Mouse (Mus musculus): Measurements from ENCODE around the gene Colgalt1.

The Colgalt1 gene

DNA sequence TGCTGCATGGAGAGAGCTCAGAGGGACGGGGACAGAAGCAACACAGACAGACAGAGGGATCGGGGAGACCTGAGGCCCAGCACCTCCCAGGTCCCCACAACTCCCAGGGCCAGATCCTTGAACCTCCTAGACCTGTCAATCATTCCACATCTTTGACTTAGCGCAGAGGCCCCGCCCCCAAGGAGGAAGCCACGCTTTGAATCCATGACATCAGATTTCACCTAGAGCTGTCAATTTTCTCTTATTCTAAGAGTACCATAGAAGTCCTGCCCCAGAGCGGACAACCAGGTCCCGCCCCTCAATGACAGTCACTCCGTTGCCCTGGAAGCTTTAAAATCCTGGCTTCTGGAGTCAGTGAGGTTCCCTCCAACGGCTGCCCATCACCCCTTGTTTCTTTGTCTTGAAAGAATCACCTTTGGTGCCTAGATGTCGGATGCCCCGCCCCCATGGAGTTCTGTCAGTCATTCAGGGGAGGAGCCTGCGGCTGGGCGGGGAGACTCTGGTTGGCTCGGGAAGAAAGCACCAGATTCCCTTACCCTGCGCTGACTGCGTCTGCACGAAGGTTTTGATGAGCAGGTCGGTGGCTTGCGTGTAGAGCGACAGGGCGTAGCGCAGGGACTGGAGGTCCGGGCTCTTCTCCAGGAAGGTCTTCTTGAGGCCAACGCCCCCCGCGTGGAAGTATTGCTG is 23.3 kb downstream of the Colgalt1 start:
- Histone ChIP-seq H3K27me3 (ENCODE audit: insufficient read depth, low read length) (peaks cover 44% of the 10 kb centered on the region), H3K36me3 (ENCODE audit: insufficient read depth, low read length) (peaks cover under 1% of the 10 kb centered on the region; the same call in 1 of the 2 replicates), H3K4me1 (replicated peaks; ENCODE audit: low read depth, low read length) (peaks cover 74% of the 10 kb centered on the region), H3K4me3 (replicated peaks; ENCODE audit: low read length) (peak overlapping the region; percentile 45), H3K9me3 (ENCODE audit: low read length) (no peaks in the 10 kb centered on the region)
- TF ChIP-seq POU5F1 (IDR thresholded peaks at IDR 0.05; ENCODE audit: borderline replicate concordance, low read length) (no peak), CTCF (conservative IDR thresholded peaks at IDR 0.05; ENCODE audit: low read length) (no peak), NANOG (IDR thresholded peaks at IDR 0.05; ENCODE audit: borderline replicate concordance, low read length) (no peak)

DNA sequence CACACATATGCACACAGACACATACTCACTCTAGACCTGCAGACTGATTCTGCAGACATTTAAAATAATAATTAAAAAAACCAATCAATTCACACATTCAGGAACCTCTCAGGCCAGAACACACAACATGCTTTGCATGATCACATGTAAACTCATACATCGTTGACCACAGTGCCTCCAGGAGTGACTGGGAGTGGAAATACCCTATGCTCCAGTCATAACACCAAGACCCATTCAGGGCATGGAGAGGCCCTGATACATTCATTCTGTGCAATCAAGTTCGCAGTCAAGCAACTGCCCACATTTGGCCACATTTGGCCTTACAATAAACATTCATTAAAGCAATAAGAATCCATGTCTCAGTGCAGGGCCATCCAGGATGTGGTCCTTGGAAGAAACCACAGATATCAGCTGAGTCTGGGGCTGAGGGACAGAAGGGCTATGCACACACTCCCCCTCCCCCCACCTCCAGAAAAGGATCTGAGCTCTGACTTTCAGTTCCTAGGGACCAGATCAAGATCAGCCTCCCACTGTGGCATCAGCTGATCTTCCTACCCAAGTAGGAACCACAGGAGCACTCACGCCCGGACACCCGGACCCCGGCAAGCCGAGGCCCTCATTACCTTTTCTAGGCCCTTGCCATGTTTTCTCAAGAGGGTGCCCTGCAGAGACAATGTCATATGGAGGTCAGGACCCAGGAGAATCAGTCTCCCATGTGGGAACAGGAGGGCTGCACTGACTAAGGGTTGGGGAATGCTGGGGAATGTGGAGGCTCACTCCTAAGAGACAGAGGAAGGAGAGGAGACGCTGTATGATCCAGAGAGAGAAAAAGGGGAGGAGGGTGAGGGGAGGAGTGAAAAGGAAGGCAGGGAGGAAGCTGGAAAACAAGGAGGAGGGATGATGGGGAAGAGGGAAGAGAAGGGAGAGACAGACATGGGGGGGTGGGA is 26.6 kb downstream of the Colgalt1 start:
- peaks cover 10% of the 10 kb centered on the region for H3K36me3 ChIP-seq (ENCODE audit: insufficient read depth, low read length)
- H3K27me3 ChIP-seq (ENCODE audit: insufficient read depth, low read length): peaks cover 34% of the 10 kb centered on the region
- H3K9me3 ChIP-seq (ENCODE audit: low read length): no peaks in the 10 kb centered on the region
- no peak overlapping the region for H3K4me3 ChIP-seq (replicated peaks; ENCODE audit: low read length)
- TF ChIP-seq CTCF (conservative IDR thresholded peaks at IDR 0.05; ENCODE audit: low read length) (no peak), NANOG (IDR thresholded peaks at IDR 0.05; ENCODE audit: borderline replicate concordance, low read length) (no peak), POU5F1 (IDR thresholded peaks at IDR 0.05; ENCODE audit: borderline replicate concordance, low read length) (no peak)
- H3K4me1 ChIP-seq (replicated peaks; ENCODE audit: low read depth, low read length): peaks cover 52% of the 10 kb centered on the region

DNA sequence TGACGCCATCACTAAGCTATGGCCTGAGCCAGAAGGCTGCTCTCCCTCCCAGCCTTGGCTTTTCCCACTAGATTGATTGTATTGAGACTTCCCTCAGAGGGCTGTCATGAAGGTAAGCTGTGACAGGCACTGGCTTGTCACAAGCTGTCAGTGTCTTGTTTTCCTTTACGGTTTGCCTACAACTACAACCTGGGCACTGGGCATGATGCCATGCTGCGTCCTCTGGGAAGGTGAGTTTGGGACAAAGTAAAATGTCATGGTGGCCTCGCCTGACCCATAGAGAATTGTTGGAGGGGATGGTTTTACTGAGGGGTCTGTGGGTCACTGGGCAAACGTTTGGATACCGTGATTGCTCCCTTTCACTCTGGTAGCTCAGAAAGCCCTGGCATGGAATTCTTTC is 27.5 kb downstream of the Colgalt1 start:
- Histone ChIP-seq H3K4me1 (replicated peaks; ENCODE audit: low read depth, low read length) (peaks cover 53% of the 10 kb centered on the region), H3K9me3 (ENCODE audit: low read length) (no peaks in the 10 kb centered on the region), H3K36me3 (ENCODE audit: insufficient read depth, low read length) (peaks cover 10% of the 10 kb centered on the region), H3K27me3 (ENCODE audit: insufficient read depth, low read length) (peaks cover 30% of the 10 kb centered on the region), H3K4me3 (replicated peaks; ENCODE audit: low read length) (no peak overlapping the region)
- TF ChIP-seq NANOG (IDR thresholded peaks at IDR 0.05; ENCODE audit: borderline replicate concordance, low read length): no peak
- no peak for TF ChIP-seq POU5F1 (IDR thresholded peaks at IDR 0.05; ENCODE audit: borderline replicate concordance, low read length)
- no peak for TF ChIP-seq CTCF (conservative IDR thresholded peaks at IDR 0.05; ENCODE audit: low read length)

DNA sequence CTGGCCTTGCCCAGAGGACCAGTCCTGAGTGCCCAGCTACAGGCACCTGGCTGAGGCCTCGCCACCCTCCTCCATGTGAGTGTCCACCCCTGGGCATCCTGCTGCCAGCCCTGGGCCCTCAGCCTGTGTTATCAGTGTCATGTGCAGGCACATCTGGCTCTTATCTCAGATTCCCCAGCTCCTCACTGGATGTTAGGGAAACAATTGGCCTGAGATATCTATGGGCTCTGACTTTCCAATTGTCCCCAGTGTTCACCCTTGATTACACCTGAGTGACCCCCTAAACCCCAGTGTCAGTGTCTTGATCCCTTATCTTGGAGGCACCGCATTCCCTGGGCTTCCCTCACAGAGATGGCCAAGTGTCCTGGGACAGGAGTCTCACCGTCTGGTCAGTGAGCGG is 28.5 kb downstream of the Colgalt1 start:
- Histone ChIP-seq H3K9me3 (ENCODE audit: low read length) (no peaks in the 10 kb centered on the region), H3K4me3 (replicated peaks; ENCODE audit: low read length) (no peak overlapping the region), H3K27me3 (ENCODE audit: insufficient read depth, low read length) (peaks cover 23% of the 10 kb centered on the region), H3K36me3 (ENCODE audit: insufficient read depth, low read length) (peaks cover 13% of the 10 kb centered on the region), H3K4me1 (replicated peaks; ENCODE audit: low read depth, low read length) (peaks cover 45% of the 10 kb centered on the region)
- no peak for TF ChIP-seq NANOG (IDR thresholded peaks at IDR 0.05; ENCODE audit: borderline replicate concordance, low read length)
- no peak for TF ChIP-seq POU5F1 (IDR thresholded peaks at IDR 0.05; ENCODE audit: borderline replicate concordance, low read length)
- no peak for TF ChIP-seq CTCF (conservative IDR thresholded peaks at IDR 0.05; ENCODE audit: low read length)

DNA sequence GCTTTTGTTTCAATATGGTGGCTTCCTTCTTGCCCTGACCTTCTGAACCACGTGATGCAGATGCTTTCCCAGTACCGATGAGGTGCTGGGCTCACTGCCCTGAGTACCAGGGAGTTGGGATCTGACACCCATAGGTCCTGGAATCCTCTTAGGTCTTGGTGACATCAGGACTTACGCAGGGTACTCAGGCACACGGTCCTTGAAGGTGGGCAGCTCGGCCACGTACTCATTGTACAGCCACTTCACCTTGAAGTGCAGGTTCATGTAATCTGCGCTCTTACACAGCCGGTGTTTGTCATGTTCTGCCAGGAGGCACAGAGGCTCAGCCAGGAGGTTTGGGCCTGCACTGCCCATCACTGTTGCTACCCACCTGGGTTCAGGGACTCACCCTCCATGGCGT is 34.7 kb downstream of the Colgalt1 start:
- no peak for TF ChIP-seq NANOG (IDR thresholded peaks at IDR 0.05; ENCODE audit: borderline replicate concordance, low read length)
- TF ChIP-seq POU5F1 (IDR thresholded peaks at IDR 0.05; ENCODE audit: borderline replicate concordance, low read length): no peak
- TF ChIP-seq CTCF (conservative IDR thresholded peaks at IDR 0.05; ENCODE audit: low read length): no peak
- Histone ChIP-seq H3K4me3 (replicated peaks; ENCODE audit: low read length) (no peak overlapping the region), H3K36me3 (ENCODE audit: insufficient read depth, low read length) (peaks cover 54% of the 10 kb centered on the region), H3K27me3 (ENCODE audit: insufficient read depth, low read length) (no peaks in the 10 kb centered on the region), H3K9me3 (ENCODE audit: low read length) (no peaks in the 10 kb centered on the region), H3K4me1 (replicated peaks; ENCODE audit: low read depth, low read length) (peaks cover 13% of the 10 kb centered on the region)

DNA sequence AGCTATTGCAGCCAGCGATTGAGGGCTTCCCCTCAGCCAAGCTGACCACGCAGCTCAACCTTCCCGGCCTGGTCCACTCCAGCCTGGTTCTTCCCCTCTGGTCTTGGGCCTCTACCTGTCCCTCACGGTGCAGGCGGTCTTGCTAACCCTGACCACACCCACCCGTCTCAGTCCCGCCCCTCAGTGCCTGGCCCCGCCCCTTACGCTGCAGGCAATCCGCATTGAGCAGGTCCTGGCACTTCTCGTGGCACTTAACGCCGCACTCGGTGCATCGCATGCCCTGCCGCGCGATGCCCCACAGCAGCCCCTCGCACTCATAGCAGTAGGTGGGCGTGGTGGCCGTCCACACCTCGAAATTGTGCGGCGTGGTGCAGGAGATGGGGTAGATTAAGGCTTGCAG is 43.8 kb downstream of the Colgalt1 start:
- peaks cover 49% of the 10 kb centered on the region for H3K27me3 ChIP-seq (ENCODE audit: insufficient read depth, low read length)

DNA sequence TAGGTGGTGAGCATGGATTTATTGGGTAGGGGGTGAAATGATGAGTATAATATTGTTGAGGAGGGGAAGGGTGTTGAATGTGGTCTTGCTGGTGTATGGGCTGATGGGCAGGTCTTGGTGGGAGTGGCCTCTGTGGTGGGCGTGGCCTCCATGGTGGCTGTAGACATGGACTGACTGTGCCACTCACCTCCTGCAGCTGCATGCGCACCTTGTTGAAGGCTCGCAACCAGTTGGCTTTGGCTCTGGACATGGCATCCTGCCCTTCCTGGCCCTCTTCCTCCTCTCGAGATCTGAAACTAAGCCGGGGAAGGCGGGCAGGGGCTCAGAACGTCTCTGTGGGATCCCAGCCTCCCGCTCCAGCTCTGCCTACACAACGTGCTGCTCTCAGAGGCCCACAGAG is 47.0 kb downstream of the Colgalt1 start:
- peaks cover 56% of the 10 kb centered on the region for H3K27me3 ChIP-seq (ENCODE audit: insufficient read depth, low read length)
- H3K9me3 ChIP-seq (ENCODE audit: low read length): no peaks in the 10 kb centered on the region
- H3K4me1 ChIP-seq (replicated peaks; ENCODE audit: low read depth, low read length): peaks cover 51% of the 10 kb centered on the region
- H3K4me3 ChIP-seq (replicated peaks; ENCODE audit: low read length): peak overlapping the region; percentile 46
- peaks cover 36% of the 10 kb centered on the region for H3K36me3 ChIP-seq (ENCODE audit: insufficient read depth, low read length)
- TF ChIP-seq CTCF (conservative IDR thresholded peaks at IDR 0.05; ENCODE audit: low read length) (no peak), NANOG (IDR thresholded peaks at IDR 0.05; ENCODE audit: borderline replicate concordance, low read length) (no peak), POU5F1 (IDR thresholded peaks at IDR 0.05; ENCODE audit: borderline replicate concordance, low read length) (no peak)

More for the DNA sequence above, 43.8 kb downstream of the Colgalt1 start:
- Histone ChIP-seq H3K9me3 (ENCODE audit: low read length) (no peaks in the 10 kb centered on the region), H3K4me3 (replicated peaks; ENCODE audit: low read length) (peak overlapping the region; percentile 59), H3K4me1 (replicated peaks; ENCODE audit: low read depth, low read length) (peaks cover 35% of the 10 kb centered on the region), H3K36me3 (ENCODE audit: insufficient read depth, low read length) (peaks cover 38% of the 10 kb centered on the region)
- TF ChIP-seq POU5F1 (IDR thresholded peaks at IDR 0.05; ENCODE audit: borderline replicate concordance, low read length) (no peak), NANOG (IDR thresholded peaks at IDR 0.05; ENCODE audit: borderline replicate concordance, low read length) (no peak), CTCF (conservative IDR thresholded peaks at IDR 0.05; ENCODE audit: low read length) (no peak)

DNA sequence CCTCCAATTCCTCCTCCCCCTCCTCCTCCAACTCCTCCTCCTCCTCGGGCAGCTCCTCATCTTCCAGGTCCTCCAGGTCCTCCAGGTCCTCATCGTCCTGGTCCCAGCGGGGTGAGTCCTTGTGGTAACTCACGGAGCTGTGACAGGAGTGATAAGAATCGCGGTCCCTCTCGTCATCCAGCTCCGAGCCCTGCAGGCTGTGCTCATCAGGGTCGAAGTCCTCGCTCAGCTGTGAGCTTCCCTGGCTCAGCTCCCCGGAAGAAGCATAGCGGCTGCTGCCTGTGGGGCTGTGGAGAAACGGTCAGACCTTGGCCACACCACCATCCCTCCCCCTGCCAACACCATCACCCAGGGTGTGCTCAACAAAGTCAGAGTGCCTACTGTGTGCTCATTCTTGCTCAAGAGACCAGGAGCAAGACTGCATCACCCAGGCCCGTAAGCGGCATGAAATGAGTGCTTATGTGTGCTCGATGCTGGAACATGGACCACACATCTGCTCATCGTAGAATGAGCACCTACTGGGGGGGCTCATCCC is 47.8 kb downstream of the Colgalt1 start:
- H3K27me3 ChIP-seq (ENCODE audit: insufficient read depth, low read length): peaks cover 49% of the 10 kb centered on the region
- no peak for TF ChIP-seq CTCF (conservative IDR thresholded peaks at IDR 0.05; ENCODE audit: low read length)
- no peak for TF ChIP-seq POU5F1 (IDR thresholded peaks at IDR 0.05; ENCODE audit: borderline replicate concordance, low read length)
- TF ChIP-seq NANOG (IDR thresholded peaks at IDR 0.05; ENCODE audit: borderline replicate concordance, low read length): no peak
- no peaks in the 10 kb centered on the region for H3K9me3 ChIP-seq (ENCODE audit: low read length)
- H3K4me1 ChIP-seq (replicated peaks; ENCODE audit: low read depth, low read length): peaks cover 57% of the 10 kb centered on the region
- H3K4me3 ChIP-seq (replicated peaks; ENCODE audit: low read length): peak overlapping the region; percentile 46
- H3K36me3 ChIP-seq (ENCODE audit: insufficient read depth, low read length): peaks cover 38% of the 10 kb centered on the region
